Mouse (Mus musculus) limb, embryonic 14.5 days (tissue): ENCODE measurements around the gene Rasgef1c. TPM values are rescaled to one million over a fixed set of nuclear protein-coding genes. Genes with fewer than 3 reads are reported as not detected.

Source experiments
- ATAC-seq: fragments of 200-750 bp; cut with Nextera tagmentation; 2 replicates; pipeline ENCODE4 v1.8.0; 2017; ENCODE audit warnings: low read depth, moderate number of reproducible peaks, moderate TSS enrichment; ENCODE audit not compliant: low FRiP score
- DNase-seq: peaks from one replicate; pipeline ENCODE4 v3.0.0-alpha.2; 2015; ENCODE audit warnings: low spot score
- H3K27ac ChIP-seq: fragments of 300-500 bp; sonication (generic); replicated peaks from 2 replicates; pipeline ENCODE4 v1.5.1; 2014; ENCODE audit warnings: low read depth, mild to moderate bottlenecking, low read length, moderate library complexity, mixed read lengths
- H3K27me3 ChIP-seq: fragments of 300-500 bp; sonication (generic); 2 replicates; pipeline ENCODE4 v1.6.1; 2014; ENCODE audit warnings: low read length, mixed read lengths; ENCODE audit not compliant: control insufficient read depth, insufficient read depth
- H3K36me3 ChIP-seq: fragments of 300-500 bp; sonication (generic); 2 replicates; pipeline ENCODE4 v1.6.1; 2014; ENCODE audit warnings: mild to moderate bottlenecking, low read length, moderate library complexity, mixed read lengths; ENCODE audit not compliant: control insufficient read depth, insufficient read depth
- H3K4me1 ChIP-seq: fragments of 300-500 bp; sonication (generic); 2 replicates; pipeline ENCODE4 v1.6.1; 2014; ENCODE audit warnings: antibody characterized with exemption, low read length, mixed read lengths; ENCODE audit not compliant: control insufficient read depth, insufficient read depth
- H3K4me2 ChIP-seq: fragments of 300-500 bp; sonication (generic); replicated peaks from 2 replicates; pipeline ENCODE4 v1.6.1; 2014; ENCODE audit warnings: low read depth, mild to moderate bottlenecking, low read length, moderate library complexity; ENCODE audit not compliant: severe bottlenecking
- H3K4me3 ChIP-seq: fragments of 300-500 bp; sonication (generic); replicated peaks from 2 replicates; pipeline ENCODE4 v1.5.1; 2014; ENCODE audit warnings: low read length
- H3K9ac ChIP-seq: fragments of 300-500 bp; sonication (generic); 2 replicates; pipeline ENCODE4 v1.6.1; 2014; ENCODE audit warnings: mild to moderate bottlenecking, low read depth, low read length, moderate library complexity; ENCODE audit not compliant: severe bottlenecking
- H3K9me3 ChIP-seq: fragments of 300-500 bp; sonication (generic); 2 replicates; pipeline ENCODE4 v1.6.1; 2016; ENCODE audit warnings: low read length; ENCODE audit not compliant: control insufficient read depth
- POLR2A ChIP-seq: fragments of 200-500 bp; IDR thresholded peaks from 2 replicates; pipeline ENCODE4 v1.8.0; 2012; ENCODE audit warnings: inconsistent platforms, mild to moderate bottlenecking, moderate library complexity, borderline replicate concordance; ENCODE audit not compliant: insufficient read depth, insufficient read length; ENCODE audit errors: extremely low read depth
- WGBS: fragments of 180-500 bp; shearing (Covaris S2); extraction: QIAGEN DNeasy Blood & Tissue Kit; methylation state at CpG from one replicate; pipeline ENCODE4 v1.1.7; 2014; 5-methylcytosine and 5-hydroxymethylcytosine counted together
- polyA plus RNA-seq, 2 experiments: library from polyadenylated mRNA; depleted of rRNA in 1 of 2; stranded (reverse) in 1 of 2; unstranded in 1 of 2; fragments of >200 nt; fragmentation: Nextera tagmentation in 1 of 2; extraction: Ambion mirVana in 1 of 2; gene quantifications; 2 replicates each; pipeline versions ENCODE4 v1.2.1 to v1.2.3; 2012 to 2014

Gene Rasgef1c
- polyA plus RNA-seq, 2 experiments, result 0.34 to 0.43 TPM

- TF ChIP-seq POLR2A, result no peak
- no peak overlapping the region for H3K27ac ChIP-seq
- no peaks in the 10 kb centered on the region for H3K36me3 ChIP-seq
- no peak overlapping the region for H3K4me2 ChIP-seq
- WGBS, result 37% methylated on average over 9 of the region's 9 CpGs
- H3K4me1 ChIP-seq, result peaks cover 5% of the 10 kb centered on the region
- no peak overlapping the region for H3K4me3 ChIP-seq
- DNase-seq (no peak), ATAC-seq (no peak)
- no peaks in the 10 kb centered on the region for H3K27me3 ChIP-seq
- H3K9ac ChIP-seq, result no peak overlapping the region
- H3K9me3 ChIP-seq, result no peaks in the 10 kb centered on the region
Measured at GRCm38 (mm10) chr11:49923539-49923938, 21.9 kb downstream of the Rasgef1c start.

GRCm38 (mm10) chr11:49926183-49926582, 24.5 kb downstream of the Rasgef1c start:
- Histone ChIP-seq H3K4me1 (peaks cover 5% of the 10 kb centered on the region), H3K4me3 (no peak overlapping the region), H3K36me3 (no peaks in the 10 kb centered on the region), H3K9ac (no peak overlapping the region), H3K9me3 (no peaks in the 10 kb centered on the region), H3K4me2 (no peak overlapping the region), H3K27me3 (no peaks in the 10 kb centered on the region), H3K27ac (no peak overlapping the region)
- DNase-seq (no peak), ATAC-seq (no peak)
- 75% methylated on average over 7 of the region's 7 CpGs for WGBS
- TF ChIP-seq POLR2A, result no peak

- DNase-seq (peak; percentile 56), ATAC-seq (no peak)
- Histone ChIP-seq H3K4me3 (no peak overlapping the region), H3K4me2 (peak overlapping the region; percentile 17; the same call in 1 of the 2 replicates), H3K27me3 (no peaks in the 10 kb centered on the region), H3K27ac (no peak overlapping the region), H3K9me3 (no peaks in the 10 kb centered on the region), H3K36me3 (no peaks in the 10 kb centered on the region), H3K9ac (no peak overlapping the region), H3K4me1 (peaks cover 8% of the 10 kb centered on the region)
- TF ChIP-seq POLR2A, result no peak
- 6% methylated on average over 4 of the region's 4 CpGs for WGBS
Measured at GRCm38 (mm10) chr11:49927169-49927568, 25.5 kb downstream of the Rasgef1c start.

- H3K9me3 ChIP-seq, result no peaks in the 10 kb centered on the region
- no peak overlapping the region for H3K9ac ChIP-seq
- no peak for ATAC-seq
- H3K36me3 ChIP-seq, result no peaks in the 10 kb centered on the region
- no peak overlapping the region for H3K4me3 ChIP-seq
- WGBS, result 37% methylated on average over 6 of the region's 6 CpGs
- H3K27ac ChIP-seq, result no peak overlapping the region
- DNase-seq, result no peak
- no peak overlapping the region for H3K4me2 ChIP-seq
- H3K4me1 ChIP-seq, result peaks cover 8% of the 10 kb centered on the region
- TF ChIP-seq POLR2A, result no peak
- H3K27me3 ChIP-seq, result no peaks in the 10 kb centered on the region
Measured at GRCm38 (mm10) chr11:49927670-49928069, 26.0 kb downstream of the Rasgef1c start.

GRCm38 (mm10) chr11:49931037-49931625, 29.5 kb downstream of the Rasgef1c start:
- Histone ChIP-seq H3K4me2 (no peak overlapping the region), H3K27ac (no peak overlapping the region), H3K27me3 (no peaks in the 10 kb centered on the region), H3K36me3 (no peaks in the 10 kb centered on the region), H3K4me1 (peaks cover 8% of the 10 kb centered on the region), H3K9ac (no peak overlapping the region), H3K4me3 (no peak overlapping the region), H3K9me3 (no peaks in the 10 kb centered on the region)
- WGBS, result 38% methylated on average over 5 of the region's 5 CpGs
- TF ChIP-seq POLR2A, result no peak
- ATAC-seq (no peak), DNase-seq (no peak)
